Mouse (Mus musculus): ENCODE data around the gene Tfeb.
A peak's percentile ranks its signal among the peaks of the same experiment; 100 is the strongest.

Tfeb gene

DNA sequence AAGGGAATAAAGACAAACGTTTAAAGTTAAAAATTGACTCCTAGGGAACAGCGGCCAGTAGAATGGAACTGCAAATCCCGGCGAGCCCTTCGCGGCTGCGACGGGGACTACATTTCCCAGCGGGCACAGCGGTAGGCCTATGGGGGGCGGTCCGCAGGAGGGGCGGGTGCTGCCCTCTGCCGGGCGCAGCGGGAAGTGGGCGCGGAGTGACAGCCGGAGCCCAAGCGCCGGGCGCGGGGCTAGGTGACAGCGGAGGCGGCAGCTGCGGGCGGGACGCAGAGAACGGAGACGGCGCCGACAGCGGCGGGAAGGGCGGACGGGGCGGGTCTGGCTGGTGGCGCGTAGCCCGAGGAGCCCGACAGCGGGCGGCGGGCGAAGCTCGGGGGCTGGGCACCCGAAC, at the start of gene Tfeb:
Tfeb (plus strand) TSS at position 175 of the 400 bp plus-strand sequence.
- DNase-seq (ENCODE audit: low spot score) = peak; percentile 92

DNA sequence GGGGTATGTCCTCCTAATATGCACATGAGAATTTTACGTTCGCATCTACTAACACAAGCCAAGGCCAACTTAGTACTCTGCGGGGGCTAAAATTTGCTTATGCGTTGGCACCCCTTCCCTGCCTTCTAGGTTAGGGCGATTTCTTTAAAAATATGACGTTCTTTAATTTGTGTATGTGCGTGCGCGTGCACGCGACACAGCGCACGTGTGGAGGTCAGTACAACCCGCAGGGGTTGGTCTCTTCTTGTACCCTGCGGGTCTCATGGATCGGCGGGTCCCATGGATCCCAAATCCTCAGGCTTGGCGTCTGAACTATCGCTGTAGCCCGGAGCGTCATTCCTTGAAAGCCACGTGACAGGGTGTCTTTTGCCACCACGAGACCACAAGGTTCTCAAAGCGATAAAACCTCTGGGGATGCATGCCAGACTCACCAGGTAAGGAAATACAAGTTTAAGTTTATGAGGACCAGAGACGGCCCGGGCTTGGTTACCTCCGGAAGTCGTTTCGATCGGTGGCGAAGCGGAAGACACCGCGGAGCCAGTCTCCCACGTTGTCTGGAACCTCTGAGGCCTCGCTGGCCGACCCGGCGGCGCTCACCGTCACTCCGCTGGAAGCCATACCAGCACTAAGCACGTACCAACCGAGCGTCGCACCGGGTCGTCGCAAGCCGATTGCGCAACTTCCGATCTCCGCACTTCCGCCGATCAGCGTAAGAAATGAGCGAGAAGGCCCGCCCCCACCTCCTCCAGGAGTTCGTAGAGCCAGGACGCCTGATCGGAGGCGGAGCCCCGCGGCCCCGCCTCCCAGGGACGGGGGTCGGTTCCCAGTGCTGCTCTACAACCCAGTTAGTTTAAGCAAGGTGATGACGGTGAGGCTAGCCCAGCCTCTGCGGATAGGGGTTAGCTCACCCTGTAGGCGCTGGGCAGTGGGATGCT, 49.2 kb upstream of the Tfeb start:
- DNase-seq (ENCODE audit: low spot score) = peak; percentile 94

DNA sequence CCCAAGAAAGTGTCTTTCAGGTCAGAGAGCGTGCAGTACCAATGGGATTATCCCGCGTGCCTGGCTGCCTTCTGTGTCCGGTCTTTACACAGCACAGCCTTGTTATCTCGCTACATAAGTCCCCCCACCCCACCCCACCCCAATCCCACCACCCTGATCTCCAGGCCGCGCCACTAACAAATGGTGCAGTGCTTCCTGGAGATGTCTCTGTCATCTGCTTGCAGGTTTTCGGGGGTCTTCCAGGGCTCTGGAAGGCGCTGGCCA, 48.6 kb upstream of the Tfeb start, which contains the start of gene Tomm6:
Tomm6 (minus strand) TSS at position 43 of the 264 bp plus-strand sequence.
- DNase-seq (ENCODE audit: low spot score) = no peak

DNA sequence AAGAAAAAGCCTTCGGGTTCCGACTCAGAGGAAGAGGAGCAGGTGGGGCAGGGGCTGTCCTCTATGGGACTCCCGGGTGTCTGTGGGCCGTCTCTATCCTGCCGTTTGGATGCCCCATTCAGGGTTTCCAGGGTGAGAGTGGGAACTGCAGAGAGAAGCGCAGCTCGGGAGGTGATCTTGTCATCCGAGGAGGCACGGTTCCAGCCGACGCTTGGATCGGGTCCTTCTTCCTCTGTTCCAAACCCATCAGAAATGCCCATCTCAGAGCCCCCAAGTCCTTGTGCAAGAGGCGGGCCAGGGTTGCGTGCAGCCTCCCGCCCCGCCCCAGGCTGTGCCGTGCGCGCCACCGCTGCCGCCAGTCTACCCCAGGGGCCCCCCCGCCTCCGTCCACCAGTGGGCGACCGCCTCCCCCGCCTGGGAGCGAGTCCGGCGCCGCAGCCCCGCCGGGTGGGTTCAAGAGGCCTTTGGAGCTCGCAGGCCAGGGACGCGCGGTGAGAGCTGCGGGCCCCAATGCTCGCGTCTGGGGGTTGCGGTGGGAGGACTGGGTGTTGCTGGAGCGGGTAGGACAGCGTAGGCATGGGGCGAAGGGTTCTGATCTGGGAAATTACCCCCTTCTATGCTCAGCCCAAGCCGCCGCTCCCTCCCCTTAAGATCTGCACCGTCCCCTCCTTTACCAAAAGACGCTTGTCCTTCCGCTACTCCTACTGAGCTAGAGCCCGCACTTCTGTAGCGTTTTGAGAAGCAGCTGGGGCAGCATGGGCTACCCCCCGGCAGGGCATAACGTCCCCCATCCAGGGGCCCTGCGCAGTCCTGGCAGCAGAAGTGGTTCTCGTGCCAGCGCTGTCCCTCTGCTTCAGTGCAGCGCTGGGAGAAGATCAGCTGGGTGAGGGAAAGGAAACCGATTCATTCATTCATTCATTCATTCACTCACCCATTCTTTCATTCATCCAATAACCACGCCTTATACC, 47.9 kb upstream of the Tfeb start, which contains the start of gene Frs3:
Frs3 (plus strand) TSS at position 423 of the 968 bp plus-strand sequence.
- DNase-seq (ENCODE audit: low spot score) = peak; percentile 76

GRCm38 (mm10) chr17:47689894-47690293, 46.9 kb upstream of the Tfeb start:
- no peak for DNase-seq (ENCODE audit: low spot score)

DNA sequence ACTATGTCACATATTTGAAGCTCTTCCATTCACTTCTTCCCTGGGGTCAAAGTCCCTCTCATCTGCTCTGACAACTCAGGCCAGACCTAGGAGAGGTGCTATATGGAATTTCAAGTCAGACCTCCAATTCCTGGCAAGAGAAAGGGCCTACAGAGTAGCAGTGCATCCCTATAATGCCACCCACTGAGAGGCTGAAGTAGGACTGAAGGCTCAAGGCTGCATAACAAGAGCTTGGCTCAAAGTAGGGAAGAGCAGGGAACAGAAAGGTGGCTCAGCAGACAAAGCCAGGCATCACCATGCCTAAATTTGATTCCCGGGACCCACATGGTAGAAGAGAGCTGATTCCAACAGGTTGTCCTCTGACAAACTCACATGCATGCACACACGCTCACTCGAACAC, 45.2 kb upstream of the Tfeb start:
- no peak for DNase-seq (ENCODE audit: low spot score)

DNA sequence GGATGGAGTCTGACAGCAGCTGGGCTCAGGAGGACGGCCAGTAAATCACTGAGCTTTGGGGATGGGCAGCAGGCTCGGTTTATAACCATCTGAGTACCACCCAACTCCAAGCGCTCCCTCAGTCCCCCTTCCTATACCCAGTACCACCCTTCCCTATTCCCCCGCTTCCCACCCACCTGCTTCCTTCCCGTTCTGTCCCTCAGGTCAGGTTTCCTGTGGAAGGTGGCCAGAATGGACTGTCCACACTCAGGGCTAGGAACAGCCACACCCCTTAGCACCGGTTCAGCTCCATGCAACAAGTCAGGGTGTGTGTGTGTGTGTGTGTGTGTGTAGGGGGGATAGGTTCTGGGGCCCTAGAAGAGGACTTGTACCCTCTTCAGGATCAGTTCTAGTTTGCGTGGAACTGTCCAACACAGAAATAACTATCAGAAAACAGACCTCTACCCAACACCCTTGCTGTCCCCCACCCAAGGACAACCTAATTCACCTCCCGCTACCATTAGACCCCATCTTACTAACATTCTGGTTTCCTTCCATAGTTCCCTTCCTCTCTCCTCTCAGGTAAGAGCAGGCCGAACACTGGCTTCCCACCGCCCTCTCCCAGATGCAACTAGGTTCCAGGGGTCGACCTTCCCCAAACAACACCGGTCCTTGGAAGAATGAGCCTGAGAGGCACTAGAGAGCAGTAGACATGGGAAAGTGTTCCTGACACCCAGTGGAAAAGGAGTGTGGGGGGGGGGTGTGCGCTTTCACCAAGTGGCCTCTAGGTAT, 43.0 kb upstream of the Tfeb start:
- no peak for DNase-seq (ENCODE audit: low spot score)

DNA sequence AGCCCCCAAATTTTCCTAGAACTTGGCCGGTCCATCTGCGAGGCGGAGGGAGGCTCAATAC, 42.6 kb upstream of the Tfeb start, which contains the start of gene Gm21981:
Gm21981 (minus strand) TSS at position 14 of the 61 bp plus-strand sequence.
- no peak for DNase-seq (ENCODE audit: low spot score)

GRCm38 (mm10) chr17:47694503-47695336, 42.1 kb upstream of the Tfeb start, which contains the start of gene Prickle4:
Gene Prickle4 (minus strand): TSS chr17:47694736.
- peak; percentile 99 for DNase-seq (ENCODE audit: low spot score)

DNA sequence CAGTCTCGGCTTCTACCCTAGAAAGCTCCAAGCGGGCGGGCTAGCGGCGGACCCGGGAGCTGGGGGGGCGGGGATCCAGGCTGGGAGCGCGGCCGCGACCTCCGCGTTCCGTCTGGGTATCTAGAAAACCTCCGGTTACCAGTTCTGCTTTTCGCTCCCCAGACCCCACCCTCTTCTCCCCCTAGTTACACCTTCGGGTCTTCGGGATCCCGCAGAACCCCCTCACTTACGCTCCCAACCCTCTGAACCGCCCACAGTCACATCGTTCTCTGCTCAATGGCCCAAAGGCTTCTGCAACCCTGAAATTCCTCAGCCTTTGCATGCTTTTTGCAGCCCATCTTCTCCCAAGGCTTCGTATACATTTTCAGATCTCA, 41.5 kb upstream of the Tfeb start:
- DNase-seq (ENCODE audit: low spot score) = no peak

DNA sequence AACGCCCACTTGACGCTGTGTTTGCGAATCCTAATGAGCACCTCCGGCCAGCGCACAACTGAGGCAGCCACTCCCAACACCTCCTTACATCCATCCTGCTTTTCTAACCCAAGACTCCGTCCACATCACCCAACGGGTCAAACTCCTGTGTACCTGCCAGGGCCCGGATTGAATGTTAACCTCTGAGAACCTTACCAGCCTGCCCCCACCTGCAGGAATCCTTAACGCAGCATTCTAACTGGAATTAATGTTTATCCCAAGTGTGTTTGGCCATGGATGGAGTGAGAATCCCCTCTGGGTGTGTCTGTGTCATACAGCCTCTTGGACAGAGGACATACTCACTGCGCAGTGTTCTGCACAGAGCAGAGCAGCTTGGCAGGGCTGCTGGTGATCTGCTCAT, 38.7 kb upstream of the Tfeb start:
- DNase-seq (ENCODE audit: low spot score) = peak; percentile 88

DNA sequence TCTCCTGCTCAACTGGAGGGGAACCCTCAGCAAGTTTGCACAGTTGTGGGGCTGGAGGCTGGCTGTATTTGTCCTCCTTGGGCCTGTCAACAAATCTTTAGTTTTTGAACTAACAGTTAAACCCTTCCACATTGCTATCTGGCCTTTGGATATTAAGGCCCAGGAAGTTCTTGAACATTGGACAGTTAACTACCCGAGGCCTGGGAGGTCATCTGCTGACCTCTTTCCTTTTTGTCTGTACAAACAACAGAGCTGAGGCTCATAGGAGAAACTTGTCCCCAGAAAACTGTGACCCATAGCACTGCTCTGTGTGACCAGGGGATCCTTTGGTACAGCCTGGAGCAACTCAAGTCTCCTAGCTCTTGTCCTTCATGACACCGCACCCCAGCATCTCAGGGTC, 37.8 kb upstream of the Tfeb start:
- DNase-seq (ENCODE audit: low spot score) = peak; percentile 68

DNA sequence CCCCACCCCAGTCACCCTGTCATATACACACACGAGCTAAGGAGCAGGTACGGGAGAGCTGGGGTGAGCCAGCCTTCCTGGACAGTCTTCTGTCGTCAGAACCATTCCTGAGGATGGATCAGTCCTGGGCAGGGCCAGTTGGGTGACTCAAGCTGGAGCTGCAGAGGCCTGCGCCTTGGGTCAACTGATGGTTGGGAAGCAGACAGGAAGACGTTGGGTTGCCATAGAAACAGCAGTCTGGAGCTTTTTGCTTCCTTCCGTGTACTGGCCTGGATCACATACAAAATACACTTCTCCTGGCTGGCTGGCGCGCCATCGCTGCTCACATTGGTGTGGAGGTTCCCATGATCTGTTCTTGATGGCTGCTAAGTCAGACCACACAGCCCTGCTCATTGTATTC, 35.0 kb upstream of the Tfeb start:
- DNase-seq (ENCODE audit: low spot score) = no peak

DNA sequence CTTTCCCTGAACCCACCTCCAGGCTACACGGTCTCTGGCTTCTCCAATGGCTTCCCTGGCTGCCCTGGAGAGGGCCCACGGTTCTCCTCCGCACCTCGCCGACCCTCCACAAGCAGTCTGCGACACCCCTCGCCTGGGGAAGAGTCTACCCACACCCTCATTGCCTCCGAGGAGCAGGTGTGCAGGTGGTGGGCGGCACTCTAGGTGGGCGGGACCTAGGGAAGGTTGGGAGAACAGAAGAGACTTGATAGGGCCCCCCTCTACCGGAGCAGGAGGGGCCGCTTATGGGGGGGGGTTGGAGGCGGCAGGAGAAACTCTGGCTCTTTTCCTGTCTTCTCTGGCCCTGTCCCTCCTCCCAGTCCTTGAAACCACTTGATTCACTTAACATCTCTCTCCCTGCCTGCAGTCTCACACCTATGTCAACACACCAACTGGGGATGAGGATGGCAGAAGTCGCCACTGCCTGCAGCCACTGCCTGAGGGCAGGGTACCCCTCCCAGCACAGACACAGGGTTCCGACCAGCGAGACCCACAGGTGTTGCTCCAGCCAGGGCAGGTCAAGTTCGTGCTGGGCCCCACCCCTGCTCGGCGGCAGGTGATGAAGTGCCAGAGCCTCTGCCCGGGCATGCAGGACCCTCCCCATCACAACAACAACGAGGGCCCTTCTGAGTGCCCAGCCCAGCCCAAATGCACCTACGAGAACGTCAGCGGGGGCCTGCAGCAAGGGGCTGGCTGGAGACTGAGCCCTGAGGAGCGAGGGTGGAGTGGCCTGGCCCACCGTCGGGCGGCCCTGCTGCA, 34.1 kb upstream of the Tfeb start:
- no peak for DNase-seq (ENCODE audit: low spot score)

- no peak for DNase-seq (ENCODE audit: low spot score)
These were observed 33.3 kb upstream of the Tfeb start for GRCm38 (mm10) chr17:47703556-47703955.

- no peak for DNase-seq (ENCODE audit: low spot score)
These were observed 32.1 kb upstream of the Tfeb start for GRCm38 (mm10) chr17:47704692-47705091.

GRCm38 (mm10) chr17:47706196-47706595, 30.6 kb upstream of the Tfeb start:
- DNase-seq (ENCODE audit: low spot score) = no peak

DNA sequence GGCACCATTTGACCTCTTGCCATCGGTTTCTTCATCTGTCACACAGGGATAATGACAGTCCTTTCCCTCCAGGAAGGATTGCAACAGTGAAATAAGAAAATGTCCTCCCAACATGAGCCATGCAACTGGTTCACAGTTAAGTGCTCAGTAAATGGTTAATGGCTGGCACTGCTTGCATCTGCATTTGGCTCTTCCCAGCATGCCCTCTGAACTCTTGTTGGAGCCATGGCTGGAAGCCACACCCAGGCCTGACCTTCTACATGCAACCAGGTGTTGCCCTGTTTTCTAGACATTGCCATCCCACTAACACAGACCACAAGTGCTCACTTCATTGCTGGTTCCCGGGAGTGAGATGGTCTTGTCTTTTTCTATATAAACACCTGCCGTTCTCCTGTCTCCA, 28.9 kb upstream of the Tfeb start:
- DNase-seq (ENCODE audit: low spot score) = no peak

- no peak for DNase-seq (ENCODE audit: low spot score)
These were observed 27.9 kb upstream of the Tfeb start for GRCm38 (mm10) chr17:47708972-47709371.

GRCm38 (mm10) chr17:47710036-47710435, 26.8 kb upstream of the Tfeb start:
- DNase-seq (ENCODE audit: low spot score) = no peak

DNA sequence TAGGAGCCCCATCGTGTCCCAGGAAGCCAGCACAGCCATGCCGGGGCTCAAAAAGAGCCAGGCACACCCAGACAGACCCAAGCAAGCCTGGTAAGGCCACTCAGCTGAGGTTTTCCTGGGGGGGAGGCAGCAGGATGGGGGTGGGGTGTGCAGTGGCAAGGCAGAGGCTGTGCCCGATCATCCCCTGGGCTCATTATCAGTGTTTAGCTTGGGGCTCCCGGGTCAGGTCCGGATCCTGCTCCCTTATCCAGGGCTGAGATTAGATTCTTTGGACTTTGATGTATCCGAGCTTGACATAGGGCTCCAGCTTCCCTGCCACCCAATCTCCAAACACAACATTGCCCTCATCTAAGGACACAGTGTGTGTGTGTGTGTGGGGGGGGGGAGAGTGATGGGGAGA, 24.9 kb upstream of the Tfeb start:
- no peak for DNase-seq (ENCODE audit: low spot score)
